In the genomic region with DNA sequence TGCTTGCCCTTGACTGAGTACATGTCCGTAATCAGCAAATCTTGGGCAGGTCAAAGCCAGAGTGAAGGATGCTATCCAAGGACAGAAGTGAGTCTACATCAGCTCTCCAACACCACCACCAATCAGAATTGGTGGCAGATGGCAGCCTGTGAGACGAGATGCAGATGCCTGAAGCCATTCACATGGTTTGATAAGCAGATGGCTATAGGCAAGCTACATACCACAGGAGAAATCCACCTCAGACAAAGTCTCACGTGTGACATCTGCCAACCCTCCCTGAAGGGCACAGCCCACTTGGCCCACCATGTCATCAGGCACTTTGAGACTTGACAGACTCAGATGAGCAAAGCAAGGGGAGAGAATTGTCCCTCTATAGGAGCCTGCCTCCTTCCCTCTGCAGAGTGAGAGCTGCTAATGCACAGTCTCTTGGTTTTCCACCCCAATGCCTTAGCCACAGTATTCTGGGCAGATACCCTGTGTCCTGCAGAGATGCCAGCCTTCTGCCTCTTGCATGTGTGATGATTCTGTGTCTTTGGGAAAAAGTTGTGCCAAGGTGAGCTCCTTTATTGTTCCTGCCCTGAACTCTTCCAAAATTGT, we compare ENCODE assay signal across 19 mouse cellular contexts.
A peak's percentile ranks its signal among the peaks of the same experiment; 100 is the strongest.
DNase-seq lines count a peak whose midpoint lies in the region; ATAC-seq and TF ChIP-seq lines count a peak whose summit lies in the region.
"Had no signal": no experiment of that assay in that cellular context is flagged by ENCODE, and none has a peak within 500 bp of the region (broad histone marks: within the 10 kb centered on the region; RNA-seq: fewer than 3 reads in every experiment).

No protein-coding gene starts in this region.

- H3K27ac ChIP-seq in hindbrain, embryonic 16.5 days (ENCODE audit: low read depth, low read length), result peak overlapping the region; percentile 37; the same call in 1 of the 2 replicates
- H3K27ac ChIP-seq in hindbrain, embryonic 12.5 days, result no peak overlapping the region
- no peak overlapping the region for H3K27ac ChIP-seq in gastrocnemius, adult 2 months
- no peak overlapping the region for H3K27ac ChIP-seq in forebrain, embryonic 10.5 days
- H3K27ac ChIP-seq: embryonic facial prominence, embryonic 12.5 days; forebrain, embryonic 12.5 days; heart, embryonic 10.5 days; limb, embryonic 13.5 days; liver, embryonic 12.5 days; stomach, postnatal 0 days had no signal

- intact Hi-C loops in gastrocnemius, adult 2 months (cut with DNase I), result no loop called here

- H3K27me3 ChIP-seq in hindbrain, embryonic 16.5 days (replicated peaks; ENCODE audit: control insufficient read depth, insufficient read depth, low read length), result no peaks in the 10 kb centered on the region
- H3K27me3 ChIP-seq in hindbrain, embryonic 12.5 days, result no peaks in the 10 kb centered on the region
- no peaks in the 10 kb centered on the region for H3K27me3 ChIP-seq in forebrain, embryonic 10.5 days (ENCODE audit: poor library complexity, severe bottlenecking)
- H3K27me3 ChIP-seq: embryonic facial prominence, embryonic 12.5 days; forebrain, embryonic 12.5 days; limb, embryonic 13.5 days; liver, embryonic 12.5 days had no signal

- 63% methylated on average over 3 of the region's 3 CpGs for WGBS in hindbrain, embryonic 16.5 days
- 68% methylated on average over 3 of the region's 3 CpGs for WGBS in hindbrain, embryonic 12.5 days
- WGBS in forebrain, embryonic 10.5 days, result 77% methylated on average over 3 of the region's 3 CpGs

- ATAC-seq in hindbrain, embryonic 16.5 days, result peak; percentile 76
- no peak for ATAC-seq in hindbrain, embryonic 12.5 days (ENCODE audit: low FRiP score)
- ATAC-seq: liver, embryonic 12.5 days had no signal

- no peak for TF ChIP-seq CTCF in brain, embryonic 14.5 days (IDR thresholded peaks at IDR 0.05; ENCODE audit: borderline replicate concordance, extremely low read depth, insufficient read depth, insufficient read length)
- no peak for TF ChIP-seq CTCF in gastrocnemius, adult 2 months (IDR thresholded peaks at IDR 0.05)

- H3K4me1 ChIP-seq in hindbrain, embryonic 16.5 days (ENCODE audit: control insufficient read depth, insufficient read depth, low read depth, low read length), result no peaks in the 10 kb centered on the region
- 0 out of 2 replicates have a peak, but pooled peaks cover 5% of the 10 kb centered on the region for H3K4me1 ChIP-seq in hindbrain, embryonic 12.5 days
- no peaks in the 10 kb centered on the region for H3K4me1 ChIP-seq in forebrain, embryonic 10.5 days
- H3K4me1 ChIP-seq: embryonic facial prominence, embryonic 12.5 days; forebrain, embryonic 12.5 days; heart, embryonic 10.5 days; limb, embryonic 13.5 days; liver, embryonic 12.5 days had no signal

- no peaks in the 10 kb centered on the region for H3K36me3 ChIP-seq in hindbrain, embryonic 16.5 days (ENCODE audit: control insufficient read depth, insufficient read depth, low read length)
- H3K36me3 ChIP-seq in hindbrain, embryonic 12.5 days, result no peaks in the 10 kb centered on the region
- no peaks in the 10 kb centered on the region for H3K36me3 ChIP-seq in forebrain, embryonic 10.5 days (replicated peaks)
- H3K36me3 ChIP-seq: embryonic facial prominence, embryonic 12.5 days; forebrain, embryonic 12.5 days; heart, embryonic 10.5 days; limb, embryonic 13.5 days; liver, embryonic 12.5 days had no signal

- no peaks in the 10 kb centered on the region for H3K9me3 ChIP-seq in hindbrain, embryonic 16.5 days (ENCODE audit: control insufficient read depth, low read length)
- H3K9me3 ChIP-seq in hindbrain, embryonic 12.5 days (replicated peaks), result no peaks in the 10 kb centered on the region
- H3K9me3 ChIP-seq in forebrain, embryonic 10.5 days, result no peaks in the 10 kb centered on the region
- H3K9me3 ChIP-seq: embryonic facial prominence, embryonic 12.5 days; forebrain, embryonic 12.5 days; heart, embryonic 10.5 days; limb, embryonic 13.5 days; liver, embryonic 12.5 days had no signal

- TF ChIP-seq POLR2A in brain, embryonic 14.5 days (IDR thresholded peaks at IDR 0.05; ENCODE audit: borderline replicate concordance, extremely low read depth, insufficient read depth, insufficient read length, poor library complexity, severe bottlenecking), result no peak

- no peak overlapping the region for H3K4me3 ChIP-seq in hindbrain, embryonic 16.5 days (ENCODE audit: low read length)
- H3K4me3 ChIP-seq in hindbrain, embryonic 12.5 days, result no peak overlapping the region
- no peak overlapping the region for H3K4me3 ChIP-seq in gastrocnemius, adult 2 months
- H3K4me3 ChIP-seq in forebrain, embryonic 10.5 days, result no peak overlapping the region
- H3K4me3 ChIP-seq: embryonic facial prominence, embryonic 12.5 days; forebrain, embryonic 12.5 days; heart, embryonic 10.5 days; limb, embryonic 13.5 days; liver, embryonic 12.5 days had no signal

- H3K4me2 ChIP-seq in hindbrain, embryonic 16.5 days (ENCODE audit: low read length), result no peak overlapping the region
- no peak overlapping the region for H3K4me2 ChIP-seq in hindbrain, embryonic 12.5 days (replicated peaks)
- H3K4me2 ChIP-seq: embryonic facial prominence, embryonic 12.5 days; forebrain, embryonic 12.5 days; limb, embryonic 13.5 days; liver, embryonic 12.5 days; midbrain, embryonic 11.5 days had no signal

- peak; percentile 7 for DNase-seq in brain, embryonic 14.5 days (ENCODE audit: low read depth)
- DNase-seq in cerebellum, adult 18-20 months, result peak; percentile 67 to 81
- DNase-seq in cerebellum, postnatal 14 days, result peak; percentile 82 to 90
- DNase-seq in gastrocnemius, adult 2 months, result no peak
- DNase-seq in forebrain, embryonic 10.5 days (ENCODE audit: extremely low spot score, low spot score), result no peak
- DNase-seq: kidney, adult 8-10 months; kidney, postnatal 10 days; layer of hippocampus, postnatal 36 days; lung, adult 18-20 months; lung, postnatal 10 days had no signal

- H3K9ac ChIP-seq in hindbrain, embryonic 16.5 days (ENCODE audit: low read depth, low read length), result no peak overlapping the region
- H3K9ac ChIP-seq in hindbrain, embryonic 12.5 days, result no peak overlapping the region
- H3K9ac ChIP-seq: embryonic facial prominence, embryonic 12.5 days; forebrain, embryonic 12.5 days; limb, embryonic 13.5 days; liver, embryonic 12.5 days had no signal

Comparison
In these comparisons a context has a peak if more than half of its experiments do, and no peak if none do; other contexts are left out.
1. DNase-seq: peak in brain, embryonic 14.5 days (single experiment), cerebellum, adult 18-20 months (2 of 2) and cerebellum, postnatal 14 days (2 of 2); none in gastrocnemius, adult 2 months (single experiment) and forebrain, embryonic 10.5 days (single experiment).